Mouse (Mus musculus) olfactory bulb, adult 2 months (tissue): ENCODE results near the gene Sv2b. TPM values are rescaled to one million over a fixed set of nuclear protein-coding genes. Genes with fewer than 3 reads are reported as not detected.
A peak's percentile ranks its signal among the peaks of the same experiment; 100 is the strongest.

Experiments used
- H3K27ac ChIP-seq: fragments of 200-500 bp; 2 replicates; pipeline ENCODE4 v1.5.1; 2012; ENCODE audit warnings: low read depth, low read length; ENCODE audit not compliant: insufficient read depth
- H3K4me1 ChIP-seq: fragments of 200-500 bp; 2 replicates; pipeline ENCODE4 v1.6.1; 2012; ENCODE audit warnings: low read length; ENCODE audit not compliant: control insufficient read depth, insufficient read depth
- H3K4me3 ChIP-seq: fragments of 200-500 bp; 2 replicates; pipeline ENCODE4 v1.5.1; 2012; ENCODE audit warnings: mild to moderate bottlenecking, low read depth, low read length, moderate library complexity; ENCODE audit not compliant: insufficient read depth
- CTCF ChIP-seq: fragments of 200-500 bp; IDR thresholded peaks from 2 replicates; pipeline ENCODE4 v1.5.1; 2012; ENCODE audit warnings: low read depth, mild to moderate bottlenecking, low read length, moderate library complexity; ENCODE audit not compliant: insufficient read depth
- POLR2A ChIP-seq: fragments of 200-500 bp; IDR thresholded peaks from 2 replicates; pipeline ENCODE4 v1.6.1; 2012; ENCODE audit warnings: mild to moderate bottlenecking, low read depth, low read length, moderate library complexity; ENCODE audit not compliant: insufficient read depth
- WGBS: fragments of 180-500 bp; shearing (Covaris S2); methylation state at CpG from one replicate; pipeline ENCODE4 v1.1.7; 2018; 5-methylcytosine and 5-hydroxymethylcytosine counted together
- polyA plus RNA-seq: library from polyadenylated mRNA; stranded (reverse); fragments of >200 nt; gene quantifications from 2 replicates; pipeline ENCODE4 v1.2.4, GENCODE M21; 2012; ENCODE audit warnings: low replicate concordance; ENCODE audit not compliant: missing spikeins, insufficient read depth, insufficient read length

Sv2b gene
- polyA plus RNA-seq, 1 experiment = not detected

DNA sequence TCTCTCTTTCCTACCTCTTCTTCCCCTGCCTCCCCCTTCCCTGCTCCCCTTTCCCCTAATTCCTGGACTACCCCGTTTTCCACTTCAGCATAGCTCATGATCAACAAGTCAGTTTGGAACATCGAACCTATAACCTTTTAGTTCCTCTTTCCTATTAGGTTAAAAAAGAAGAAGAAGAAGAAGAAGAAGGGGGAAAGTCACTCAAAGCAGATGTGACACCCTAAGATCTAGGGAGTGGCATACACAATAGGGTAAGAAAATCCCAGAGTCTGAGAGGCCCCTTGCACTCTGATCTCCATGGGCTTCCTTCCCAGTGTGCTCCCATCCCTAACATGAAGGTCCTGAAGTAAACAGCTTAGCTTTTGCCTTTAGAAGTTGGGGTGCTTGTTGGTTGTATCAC is 166.3 kb downstream of the Sv2b start:
- TF ChIP-seq CTCF (no peak), POLR2A (no peak)
- Histone ChIP-seq H3K4me1 (peaks cover 11% of the 10 kb centered on the region), H3K4me3 (no peak overlapping the region), H3K27ac (no peak overlapping the region)
- 59% methylated on average over 2 of the region's 2 CpGs for WGBS

DNA sequence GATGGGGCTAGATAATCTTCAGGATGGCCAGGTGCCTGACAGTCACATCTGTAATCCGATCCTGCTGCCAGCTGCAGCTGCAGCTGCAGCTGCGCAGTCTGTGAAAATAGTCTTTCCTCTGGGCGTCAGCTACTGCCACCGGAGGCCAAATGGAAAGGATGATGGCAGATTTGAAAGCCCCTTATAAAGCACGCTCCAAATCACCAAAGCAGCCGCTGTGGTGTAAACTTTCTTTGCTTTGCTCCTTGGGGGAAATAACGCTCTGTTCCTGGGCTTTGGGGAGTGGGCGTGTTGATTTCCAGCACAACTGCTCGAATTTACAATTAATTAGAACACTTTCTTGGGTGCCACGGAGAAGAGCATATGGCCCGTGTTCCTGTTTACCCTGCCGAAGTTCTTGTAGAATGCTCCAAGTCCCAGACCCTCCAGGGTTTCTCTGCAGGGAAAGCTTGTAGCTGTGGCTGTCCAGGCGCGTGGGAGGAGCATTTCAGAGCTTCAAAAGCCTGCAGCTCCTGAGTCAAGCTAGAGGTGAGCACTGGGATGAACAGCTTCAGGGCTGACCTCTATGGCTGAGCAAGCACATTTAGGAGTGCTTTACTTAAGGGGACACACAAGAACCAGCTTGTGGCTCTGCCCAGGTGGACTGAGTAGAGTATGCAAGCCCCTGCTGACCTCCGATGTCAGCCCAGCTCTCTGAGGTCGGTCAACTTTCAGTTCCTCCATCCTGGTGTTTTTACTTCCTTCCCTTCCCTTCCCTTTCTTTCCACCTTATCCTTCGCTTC is 167.0 kb downstream of the Sv2b start:
- H3K4me3 ChIP-seq = no peak overlapping the region
- 14% methylated on average over 17 of the region's 17 CpGs for WGBS
- peaks cover 11% of the 10 kb centered on the region for H3K4me1 ChIP-seq
- no peak for TF ChIP-seq POLR2A
- TF ChIP-seq CTCF = no peak
- H3K27ac ChIP-seq = no peak overlapping the region

DNA sequence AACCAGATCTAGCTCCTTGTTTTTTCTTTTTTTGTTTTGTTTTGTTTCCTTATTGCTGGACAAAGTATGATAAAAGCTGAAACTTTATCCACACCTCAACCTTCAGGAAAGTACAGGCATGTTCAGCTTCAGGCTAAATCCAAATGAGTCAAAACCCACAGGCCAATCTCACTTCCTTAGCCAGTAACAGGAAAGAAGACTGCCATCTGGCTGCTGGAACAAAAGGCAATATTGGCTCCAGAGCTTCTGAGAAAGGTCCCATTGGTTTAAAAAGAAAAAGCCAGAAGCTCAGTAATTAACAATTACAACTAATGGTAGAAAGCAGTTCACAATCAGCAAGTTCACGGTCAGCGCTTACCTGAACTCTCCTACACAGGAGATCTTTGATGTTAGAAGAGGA is 169.8 kb downstream of the Sv2b start:
- no peak overlapping the region for H3K27ac ChIP-seq
- 88% methylated on average over 2 of the region's 2 CpGs for WGBS
- peaks cover 11% of the 10 kb centered on the region for H3K4me1 ChIP-seq
- TF ChIP-seq POLR2A (no peak), CTCF (no peak)
- no peak overlapping the region for H3K4me3 ChIP-seq

DNA sequence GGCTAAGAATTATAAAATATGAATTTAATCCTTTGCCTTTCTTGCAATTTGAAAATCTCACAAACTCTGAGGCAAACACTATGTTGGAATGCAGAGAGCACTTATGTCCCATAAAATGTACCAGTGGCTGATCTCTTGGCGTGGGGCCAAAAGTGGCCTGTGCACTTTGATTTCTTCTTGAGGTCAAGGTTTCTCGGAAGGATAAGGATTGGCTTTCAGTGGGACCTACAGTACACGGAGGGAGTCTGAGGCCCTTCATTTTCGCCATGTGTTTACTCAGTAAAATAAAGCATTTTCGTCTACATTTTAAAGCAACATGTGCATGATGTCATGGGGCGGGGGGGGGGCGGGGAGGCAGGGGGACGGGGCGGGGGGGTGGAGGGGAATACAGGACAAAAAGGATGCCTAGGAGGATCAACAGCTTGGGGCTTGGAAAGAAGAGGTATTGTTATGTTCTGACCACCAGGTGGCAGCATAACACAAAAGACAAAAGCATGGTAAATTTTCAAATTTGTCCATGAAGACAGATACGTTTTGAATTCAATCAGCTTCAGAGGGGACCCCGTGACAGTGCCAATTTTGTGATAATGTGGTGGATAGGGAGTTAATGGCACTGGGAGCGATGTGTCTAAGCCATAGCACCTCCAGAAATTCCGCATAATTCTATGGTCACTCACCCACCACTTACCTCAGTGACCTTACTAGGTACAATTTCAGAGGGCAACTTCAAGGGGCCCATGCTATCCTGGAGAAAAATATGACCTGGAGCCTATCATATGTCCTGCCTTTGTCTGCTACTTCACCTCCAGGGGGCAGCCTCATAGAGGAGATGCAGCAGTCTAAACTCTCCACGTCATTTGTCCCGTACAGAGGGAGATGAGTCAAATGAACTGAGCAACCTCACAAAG is 174.1 kb downstream of the Sv2b start:
- TF ChIP-seq POLR2A = no peak
- TF ChIP-seq CTCF = no peak
- H3K4me3 ChIP-seq = no peak overlapping the region
- no peaks in the 10 kb centered on the region for H3K4me1 ChIP-seq
- 24% methylated on average over 15 of the region's 15 CpGs for WGBS
- H3K27ac ChIP-seq = no peak overlapping the region

DNA sequence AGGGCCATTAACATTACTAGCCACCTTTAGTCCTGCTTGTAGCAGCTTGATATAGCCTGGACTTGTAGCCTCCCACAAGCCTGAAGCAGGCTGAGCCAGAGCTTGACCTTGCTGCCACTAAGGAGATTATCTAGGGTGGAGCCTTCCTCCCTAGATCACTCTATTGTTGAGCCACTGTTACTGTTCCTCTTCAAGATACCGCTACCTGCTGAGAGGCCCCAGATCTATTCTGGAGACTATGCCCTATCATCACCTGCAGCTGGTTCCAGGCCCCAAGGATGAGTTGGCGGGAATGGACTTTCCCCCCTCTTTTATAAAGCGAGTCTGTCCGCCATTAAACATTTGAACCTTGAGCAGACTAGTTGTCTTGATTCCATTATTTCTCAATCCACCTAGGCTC is 181.0 kb downstream of the Sv2b start:
- H3K27ac ChIP-seq = no peak overlapping the region
- no peak overlapping the region for H3K4me3 ChIP-seq
- WGBS = 96% methylated on average over 4 of the region's 4 CpGs
- no peak for TF ChIP-seq POLR2A
- no peaks in the 10 kb centered on the region for H3K4me1 ChIP-seq

DNA sequence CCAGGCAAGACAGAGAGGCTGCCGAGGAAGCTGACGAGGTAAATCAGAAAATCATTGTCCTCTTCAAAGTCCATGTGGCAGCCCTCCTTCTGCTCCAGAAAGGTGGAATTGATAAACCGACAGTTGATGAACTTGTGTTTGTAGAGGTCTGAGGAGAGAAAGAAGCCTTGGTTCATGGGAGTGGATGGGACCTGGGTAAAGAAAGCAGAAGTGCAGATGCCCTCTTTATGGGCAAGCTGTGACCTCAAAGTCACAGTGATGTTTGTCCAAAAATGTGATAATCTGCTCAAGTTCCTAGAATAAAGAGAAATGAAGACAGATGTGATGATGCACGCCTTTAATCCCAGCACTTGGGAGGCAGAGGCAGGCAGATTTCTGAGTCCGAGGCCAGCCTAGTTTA is 185.0 kb downstream of the Sv2b start:
- Histone ChIP-seq H3K4me3 (no peak overlapping the region), H3K4me1 (no peaks in the 10 kb centered on the region), H3K27ac (no peak overlapping the region)
- WGBS = 91% methylated on average over 5 of the region's 5 CpGs
- TF ChIP-seq CTCF (no peak), POLR2A (no peak)

DNA sequence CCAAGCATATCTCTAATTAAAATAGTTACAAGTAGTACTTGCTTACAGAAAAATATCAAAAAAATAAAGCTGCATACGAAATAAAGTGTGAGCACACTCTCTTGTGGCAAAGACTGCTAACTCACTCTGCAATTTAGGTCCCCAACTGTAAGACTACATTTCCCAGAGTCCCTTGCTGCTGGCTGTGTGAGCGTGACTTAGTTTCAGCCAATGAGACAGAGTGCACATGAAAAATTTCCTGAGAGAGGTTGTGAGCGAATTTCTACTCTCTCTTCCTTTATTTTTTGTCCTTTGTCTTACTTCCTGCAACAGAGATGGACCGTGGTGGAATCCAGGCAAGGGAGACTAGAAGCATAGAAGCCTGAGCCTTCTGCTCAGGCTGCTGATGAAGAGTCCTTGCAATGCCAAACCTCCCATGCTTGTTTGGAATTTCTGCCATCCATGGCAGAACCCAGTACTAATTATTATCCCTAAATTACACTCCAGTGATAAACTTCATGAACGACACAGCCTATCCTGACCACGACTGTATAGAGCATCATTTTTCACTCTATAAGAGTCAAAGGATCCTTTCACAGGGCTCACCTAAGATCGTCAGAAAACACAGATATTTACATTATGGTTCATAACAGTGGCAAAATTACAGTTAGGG is 190.9 kb downstream of the Sv2b start:
- no peak for TF ChIP-seq CTCF
- TF ChIP-seq POLR2A = no peak
- 21% methylated on average over 7 of the region's 7 CpGs for WGBS
- H3K4me1 ChIP-seq = no peaks in the 10 kb centered on the region
- H3K27ac ChIP-seq = no peak overlapping the region
- peak overlapping the region; percentile 25 for H3K4me3 ChIP-seq

DNA sequence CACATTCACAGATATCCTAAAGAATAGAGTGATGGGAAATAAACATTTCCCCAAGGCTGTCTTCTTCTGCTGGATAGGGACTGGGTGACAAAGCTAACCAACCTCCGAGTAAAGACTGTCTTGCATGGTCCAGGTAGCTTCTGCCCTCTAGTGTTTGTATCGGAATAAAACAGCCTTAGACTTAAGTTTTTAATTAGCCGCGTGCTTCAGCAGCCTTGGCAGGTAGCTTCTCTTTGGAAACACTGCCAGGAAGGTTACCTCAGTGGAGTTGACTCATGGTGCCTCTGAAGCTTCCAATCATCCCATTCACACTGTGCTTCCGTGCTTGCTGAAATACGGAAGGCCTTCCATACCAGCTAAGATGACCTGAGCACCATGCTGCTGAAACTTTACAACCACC is 198.4 kb downstream of the Sv2b start:
- WGBS = 6% methylated on average over 6 of the region's 6 CpGs
- no peak for TF ChIP-seq CTCF
- TF ChIP-seq POLR2A = no peak
- H3K4me3 ChIP-seq = no peak overlapping the region
- H3K4me1 ChIP-seq = no peaks in the 10 kb centered on the region
- no peak overlapping the region for H3K27ac ChIP-seq

DNA sequence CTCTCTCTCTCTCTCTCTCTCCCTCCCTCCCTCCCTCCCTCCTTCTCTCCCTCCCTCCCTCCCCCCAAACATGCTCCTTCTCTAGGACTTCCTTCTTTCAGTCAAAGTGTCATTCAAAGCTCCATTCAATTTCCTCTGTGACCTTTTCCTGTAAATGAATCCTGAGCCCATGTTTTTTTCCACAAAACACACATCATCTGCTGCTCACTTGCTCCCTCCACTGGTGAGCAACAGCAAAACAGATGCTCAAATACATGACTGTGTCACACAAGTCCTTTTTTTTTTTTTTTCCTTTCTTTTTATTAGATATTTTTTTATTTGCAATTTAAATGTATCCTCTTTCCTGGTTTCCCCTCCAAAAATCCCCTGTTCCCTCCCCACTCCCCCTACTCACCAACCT is 201.6 kb downstream of the Sv2b start:
- TF ChIP-seq CTCF (no peak), POLR2A (no peak)
- H3K4me3 ChIP-seq = no peak overlapping the region
- no peak overlapping the region for H3K27ac ChIP-seq
- no peaks in the 10 kb centered on the region for H3K4me1 ChIP-seq

DNA sequence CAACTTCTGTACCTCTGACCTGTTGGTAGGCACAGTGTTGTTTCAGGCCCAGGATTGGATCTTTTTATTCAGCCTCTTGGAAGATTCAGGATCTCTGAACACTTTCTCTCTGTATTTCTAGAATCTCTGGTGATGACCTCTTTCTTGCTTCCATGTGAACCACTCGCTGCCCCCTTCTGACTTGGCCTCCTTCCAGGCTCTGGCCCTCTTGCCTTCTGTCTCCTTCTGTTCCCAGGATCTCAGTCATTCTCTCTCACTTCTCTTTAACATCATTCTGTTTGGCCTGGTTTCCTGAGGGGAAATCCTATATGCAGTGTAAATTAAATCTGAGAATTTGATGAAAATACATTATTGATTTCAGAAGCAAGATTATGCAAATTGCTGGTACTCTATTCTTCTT is 205.2 kb downstream of the Sv2b start:
- 59% methylated on average over 1 of the region's 1 CpGs for WGBS

More for the DNA sequence above, 205.2 kb downstream of the Sv2b start:
- Histone ChIP-seq H3K27ac (no peak overlapping the region), H3K4me3 (no peak overlapping the region), H3K4me1 (peaks cover 5% of the 10 kb centered on the region)
- no peak for TF ChIP-seq POLR2A
- TF ChIP-seq CTCF = no peak
